Mouse (Mus musculus): ENCODE data around the gene Phyhd1. TPM values are rescaled to one million over a fixed set of nuclear protein-coding genes. Genes with fewer than 3 reads are reported as not detected.
A peak's percentile ranks its signal among the peaks of the same experiment; 100 is the strongest.

Phyhd1 gene
- polyA plus RNA-seq, 1 experiment from 2014 or later: 7.3 TPM

GRCm38 (mm10) chr2:30268371-30268770 is 2.4 kb downstream of the Phyhd1 start:
- Histone ChIP-seq H3K36me3 (ENCODE audit: insufficient read depth) (peaks cover 16% of the 10 kb centered on the region), H3K27me3 (ENCODE audit: insufficient read depth, low read length) (no peaks in the 10 kb centered on the region), H3K9ac (no peak overlapping the region), H3K4me2 (no peak overlapping the region), H3K4me1 (ENCODE audit: insufficient read depth) (peaks cover 20% of the 10 kb centered on the region), H3K4me3 (ENCODE audit: low read depth, low read length) (no peak overlapping the region), H3K9me3 (ENCODE audit: low read depth, low read length) (no peaks in the 10 kb centered on the region), H3K27ac (ENCODE audit: low read depth) (no peak overlapping the region)
- DNase-seq (no peak), ATAC-seq (ENCODE audit: insufficient read depth) (no peak)
- TF ChIP-seq CTCF (IDR thresholded peaks at IDR 0.05; ENCODE audit: low read depth): no peak
- WGBS: 54% methylated on average over 4 of the region's 4 CpGs

- 83% methylated on average over 17 of the region's 17 CpGs for WGBS
- H3K27me3 ChIP-seq (ENCODE audit: insufficient read depth, low read length): no peaks in the 10 kb centered on the region
- no peak overlapping the region for H3K4me2 ChIP-seq
- peak overlapping the region; percentile 52; the same call in 1 of the 2 replicates for H3K27ac ChIP-seq (ENCODE audit: low read depth)
- peaks cover 20% of the 10 kb centered on the region for H3K4me1 ChIP-seq (ENCODE audit: insufficient read depth)
- DNase-seq: no peak
- peak; percentile 23; the same call in 1 of the 2 replicates for ATAC-seq (ENCODE audit: insufficient read depth)
- no peak for TF ChIP-seq CTCF (IDR thresholded peaks at IDR 0.05; ENCODE audit: low read depth)
- no peak overlapping the region for H3K9ac ChIP-seq
- no peaks in the 10 kb centered on the region for H3K9me3 ChIP-seq (ENCODE audit: low read depth, low read length)
- H3K4me3 ChIP-seq (ENCODE audit: low read depth, low read length): no peak overlapping the region
- H3K36me3 ChIP-seq (ENCODE audit: insufficient read depth): peaks cover 6% of the 10 kb centered on the region
Measured at GRCm38 (mm10) chr2:30269241-30269990, 3.4 kb downstream of the Phyhd1 start.

- Histone ChIP-seq H3K27me3 (ENCODE audit: insufficient read depth, low read length) (no peaks in the 10 kb centered on the region), H3K4me3 (ENCODE audit: low read depth, low read length) (no peak overlapping the region), H3K4me2 (no peak overlapping the region), H3K9me3 (ENCODE audit: low read depth, low read length) (no peaks in the 10 kb centered on the region), H3K9ac (no peak overlapping the region), H3K4me1 (ENCODE audit: insufficient read depth) (peaks cover 16% of the 10 kb centered on the region), H3K36me3 (ENCODE audit: insufficient read depth) (no peaks in the 10 kb centered on the region), H3K27ac (ENCODE audit: low read depth) (peak overlapping the region; percentile 52; the same call in 1 of the 2 replicates)
- DNase-seq: peak; percentile 88
- WGBS: 28% methylated on average over 1 of the region's 1 CpGs
- TF ChIP-seq CTCF (IDR thresholded peaks at IDR 0.05; ENCODE audit: low read depth): peak; percentile 94
- peak; percentile 90 for ATAC-seq (ENCODE audit: insufficient read depth)
Measured at GRCm38 (mm10) chr2:30270134-30270533, 4.1 kb downstream of the Phyhd1 start.

GRCm38 (mm10) chr2:30280743-30281142 is 14.7 kb downstream of the Phyhd1 start, which contains the start of gene Gm28038:
TSS of gene Gm28038 (plus strand) at chr2:30281043.
- DNase-seq (no peak), ATAC-seq (ENCODE audit: insufficient read depth) (no peak)
- Histone ChIP-seq H3K27me3 (ENCODE audit: insufficient read depth, low read length) (no peaks in the 10 kb centered on the region), H3K4me2 (no peak within 1 kb of the TSS), H3K4me1 (ENCODE audit: insufficient read depth) (peaks cover 8% of the 10 kb centered on the region), H3K4me3 (ENCODE audit: low read depth, low read length) (no peak within 1 kb of the TSS), H3K27ac (ENCODE audit: low read depth) (no peak within 1 kb of the TSS), H3K9ac (no peak within 1 kb of the TSS), H3K9me3 (ENCODE audit: low read depth, low read length) (no peaks in the 10 kb centered on the region), H3K36me3 (ENCODE audit: insufficient read depth) (no peaks in the 10 kb centered on the region)
- 92% methylated on average over 11 of the region's 11 CpGs for WGBS
- TF ChIP-seq CTCF (IDR thresholded peaks at IDR 0.05; ENCODE audit: low read depth): no peak

- Histone ChIP-seq H3K4me1 (ENCODE audit: insufficient read depth) (peaks cover 8% of the 10 kb centered on the region), H3K27me3 (ENCODE audit: insufficient read depth, low read length) (no peaks in the 10 kb centered on the region), H3K9ac (no peak overlapping the region), H3K9me3 (ENCODE audit: low read depth, low read length) (no peaks in the 10 kb centered on the region), H3K36me3 (ENCODE audit: insufficient read depth) (no peaks in the 10 kb centered on the region), H3K4me2 (no peak overlapping the region), H3K27ac (ENCODE audit: low read depth) (no peak overlapping the region), H3K4me3 (ENCODE audit: low read depth, low read length) (no peak overlapping the region)
- ATAC-seq (ENCODE audit: insufficient read depth): no peak
- no peak for DNase-seq
- TF ChIP-seq CTCF (IDR thresholded peaks at IDR 0.05; ENCODE audit: low read depth): no peak
- WGBS: 72% methylated on average over 3 of the region's 3 CpGs
Measured at GRCm38 (mm10) chr2:30281651-30282050, 15.6 kb downstream of the Phyhd1 start.

- Histone ChIP-seq H3K9me3 (ENCODE audit: low read depth, low read length) (no peaks in the 10 kb centered on the region), H3K4me3 (ENCODE audit: low read depth, low read length) (no peak overlapping the region), H3K36me3 (ENCODE audit: insufficient read depth) (no peaks in the 10 kb centered on the region), H3K27ac (ENCODE audit: low read depth) (no peak overlapping the region), H3K27me3 (ENCODE audit: insufficient read depth, low read length) (no peaks in the 10 kb centered on the region), H3K4me2 (no peak overlapping the region), H3K4me1 (ENCODE audit: insufficient read depth) (peaks cover 15% of the 10 kb centered on the region), H3K9ac (no peak overlapping the region)
- whole genome bisulfite sequencing: 88% methylated on average over 2 of the region's 2 CpGs
- no peak for ATAC-seq (ENCODE audit: insufficient read depth)
- DNase-seq: no peak
- no peak for TF ChIP-seq CTCF (IDR thresholded peaks at IDR 0.05; ENCODE audit: low read depth)
Measured at GRCm38 (mm10) chr2:30283193-30283592, 17.2 kb downstream of the Phyhd1 start.

GRCm38 (mm10) chr2:30285004-30285403 is 19.0 kb downstream of the Phyhd1 start:
- Histone ChIP-seq H3K4me2 (peak overlapping the region; percentile 96), H3K27me3 (ENCODE audit: insufficient read depth, low read length) (no peaks in the 10 kb centered on the region), H3K36me3 (ENCODE audit: insufficient read depth) (0 out of 2 replicates have a peak, but pooled peaks cover 3% of the 10 kb centered on the region), H3K4me1 (ENCODE audit: insufficient read depth) (peaks cover 15% of the 10 kb centered on the region), H3K9ac (peak overlapping the region; percentile 85; the same call in 1 of the 2 replicates), H3K9me3 (ENCODE audit: low read depth, low read length) (no peaks in the 10 kb centered on the region), H3K27ac (ENCODE audit: low read depth) (no peak overlapping the region), H3K4me3 (ENCODE audit: low read depth, low read length) (peak overlapping the region; percentile 91)
- 88% methylated on average over 5 of the region's 5 CpGs for WGBS
- ATAC-seq (ENCODE audit: insufficient read depth) (no peak), DNase-seq (no peak)
- TF ChIP-seq CTCF (IDR thresholded peaks at IDR 0.05; ENCODE audit: low read depth): no peak

All from lung, embryonic 14.5 days (tissue).